Mouse (Mus musculus) naive thymus-derived CD4-positive, alpha-beta T cell, adult 2 months (primary cell): Measurements from ENCODE around the gene Nadk.

Experiments used
- DNase-seq: peaks from one replicate; pipeline ENCODE4 v3.0.0-alpha.2; 2011; ENCODE audit warnings: low read depth

Gene Nadk

GRCm38 (mm10) chr4:155603801-155604200 is 41.6 kb downstream of the Nadk start:
- DNase-seq: peak; percentile 51

GRCm38 (mm10) chr4:155605132-155605531 is 43.0 kb downstream of the Nadk start:
- DNase-seq: no peak

GRCm38 (mm10) chr4:155606825-155607224 is 44.6 kb downstream of the Nadk start:
- DNase-seq: no peak

GRCm38 (mm10) chr4:155611860-155612259 is 49.7 kb downstream of the Nadk start:
- no peak for DNase-seq

- DNase-seq: no peak
Measured at GRCm38 (mm10) chr4:155613264-155613663, 51.1 kb downstream of the Nadk start.

- DNase-seq: no peak
Measured at GRCm38 (mm10) chr4:155618321-155618720, 56.1 kb downstream of the Nadk start.

- DNase-seq: peak; percentile 99
Measured at GRCm38 (mm10) chr4:155624338-155625291, 62.4 kb downstream of the Nadk start, which contains the start of gene Cdk11b. Gene Cdk11b, plus strand, starts transcription at chr4:155624854.

- no peak for DNase-seq
Measured at GRCm38 (mm10) chr4:155630267-155630666, 68.1 kb downstream of the Nadk start.

- no peak for DNase-seq
Measured at GRCm38 (mm10) chr4:155635766-155636499, 73.8 kb downstream of the Nadk start.
